Mouse (Mus musculus) cerebral cortex, adult 2 months (tissue): ENCODE measurements around the gene Gm20388.

Experiments used
- WGBS: fragments of 180-500 bp; shearing (Covaris S2); methylation state at CpG from one replicate; pipeline ENCODE4 v1.1.7; 2018; 5-methylcytosine and 5-hydroxymethylcytosine counted together

The Gm20388 gene

DNA sequence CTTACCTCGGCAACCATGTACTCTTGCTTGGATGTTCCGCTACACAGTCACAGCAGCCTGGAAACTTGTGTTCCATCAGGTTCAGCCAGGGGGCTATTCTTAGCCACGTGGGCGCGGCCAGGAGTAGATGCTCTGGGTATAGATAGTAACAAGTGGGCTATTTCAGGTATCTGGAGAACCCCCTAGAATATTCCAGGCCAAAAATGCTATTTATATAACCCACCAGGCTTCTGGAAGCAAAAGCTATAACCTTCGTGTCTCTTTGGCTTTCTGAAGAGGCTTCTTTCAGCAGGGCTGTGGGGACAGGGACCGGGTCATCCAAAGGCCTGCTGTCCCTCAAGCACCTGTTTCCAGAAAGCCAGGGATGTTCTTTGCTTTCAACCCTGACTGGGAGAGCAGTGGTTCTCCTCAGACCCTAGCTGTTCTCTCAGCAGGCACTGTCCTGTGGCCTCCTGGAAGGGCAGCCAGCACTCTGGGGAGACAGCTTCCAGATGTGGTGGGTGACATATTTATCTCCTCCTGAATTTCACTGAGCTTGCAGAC is 2540.6 kb downstream of the Gm20388 start:
- WGBS, result 46% methylated on average over 7 of the region's 7 CpGs

DNA sequence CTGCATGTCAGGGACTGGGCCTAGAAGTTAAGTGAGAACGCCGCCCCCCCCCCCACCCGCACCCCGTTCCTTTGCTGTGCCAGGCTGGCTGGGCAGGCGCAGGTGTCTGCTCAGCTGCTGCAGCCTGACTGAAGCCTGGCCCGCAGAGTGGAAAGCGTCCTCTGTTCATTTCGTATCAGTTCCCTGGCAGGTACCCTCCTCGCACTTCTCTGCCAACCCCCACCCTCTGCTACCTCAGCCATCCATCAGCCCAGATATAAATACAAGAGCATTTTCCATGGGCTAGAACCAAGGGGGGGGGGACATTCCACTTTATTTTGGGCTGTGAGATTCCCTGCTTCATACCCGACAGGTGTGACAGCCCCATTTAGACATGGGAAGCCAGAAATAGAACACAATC is 2541.5 kb downstream of the Gm20388 start:
- WGBS, result 83% methylated on average over 10 of the region's 10 CpGs

DNA sequence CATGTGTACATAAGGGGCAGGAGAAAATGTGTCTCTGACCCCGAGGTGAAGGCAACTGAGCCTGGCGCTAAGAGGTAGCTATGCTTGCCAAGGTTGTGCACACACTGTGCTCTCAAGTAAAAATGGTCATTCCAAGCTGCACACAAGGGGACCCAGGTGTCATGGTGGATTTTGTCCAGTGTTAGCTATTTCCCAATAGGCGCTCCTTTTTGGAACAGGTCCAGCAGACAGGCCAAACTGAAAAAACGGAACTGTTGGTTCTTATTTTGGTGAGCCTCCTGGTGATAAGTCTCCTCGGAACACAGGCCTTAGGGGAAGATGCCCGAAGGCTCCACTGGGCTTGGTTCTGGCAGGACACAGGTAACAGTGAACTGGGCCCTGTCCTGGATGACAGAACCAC is 2543.8 kb downstream of the Gm20388 start:
- WGBS, result 86% methylated on average over 6 of the region's 6 CpGs

DNA sequence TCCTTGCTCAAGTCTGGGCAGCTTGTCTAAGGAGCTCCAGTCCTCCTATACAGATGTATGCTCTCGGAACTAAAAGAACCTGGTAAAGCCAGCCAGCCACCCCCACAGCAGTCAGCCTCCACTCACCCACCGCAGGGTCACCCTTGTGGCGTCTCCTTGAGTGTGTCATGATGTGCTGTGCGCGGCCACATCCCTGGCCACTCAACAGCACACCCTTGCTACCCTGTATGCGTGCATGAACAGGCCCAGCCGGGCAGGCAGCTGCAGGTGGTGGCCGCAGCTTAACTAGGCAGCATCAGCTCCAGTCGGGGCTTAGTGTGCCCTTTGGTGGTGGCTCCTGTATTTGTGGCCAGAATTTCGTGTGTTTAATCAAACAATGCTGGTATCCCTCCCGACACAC is 2546.5 kb downstream of the Gm20388 start:
- WGBS, result 75% methylated on average over 11 of the region's 11 CpGs

DNA sequence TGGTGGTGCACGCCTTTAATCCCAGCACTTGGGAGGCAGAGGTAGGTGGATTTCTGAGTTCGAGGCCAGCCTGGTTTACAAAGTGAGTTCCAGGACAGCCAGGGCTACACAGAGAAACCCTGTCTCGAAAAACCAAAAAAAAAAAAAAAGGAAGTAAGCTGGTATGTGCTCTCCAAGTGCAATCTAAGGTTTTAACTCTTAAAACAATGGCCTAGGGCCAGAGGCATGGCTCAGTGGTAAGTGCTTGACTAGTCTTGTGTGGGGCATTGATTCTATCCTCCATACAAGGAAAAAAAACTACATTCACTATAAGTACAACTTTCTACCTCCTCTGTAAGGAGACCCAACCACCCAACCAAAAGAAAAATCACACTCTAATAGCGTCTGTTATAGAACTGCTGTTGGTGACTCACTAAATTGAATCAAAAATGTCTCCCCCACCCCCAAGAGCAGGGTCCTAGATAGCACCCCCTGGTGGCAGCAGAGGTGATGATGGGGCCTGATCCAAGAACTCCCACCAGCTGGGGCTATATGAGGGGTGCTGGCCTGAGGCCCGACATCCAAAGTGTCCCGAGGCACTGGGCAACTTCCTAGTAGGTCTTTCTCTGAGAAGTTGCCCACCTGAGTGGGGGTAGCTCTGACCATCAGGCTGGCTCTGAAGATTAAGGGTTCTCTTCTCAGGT is 2548.7 kb downstream of the Gm20388 start:
- 56% methylated on average over 6 of the region's 6 CpGs for WGBS

DNA sequence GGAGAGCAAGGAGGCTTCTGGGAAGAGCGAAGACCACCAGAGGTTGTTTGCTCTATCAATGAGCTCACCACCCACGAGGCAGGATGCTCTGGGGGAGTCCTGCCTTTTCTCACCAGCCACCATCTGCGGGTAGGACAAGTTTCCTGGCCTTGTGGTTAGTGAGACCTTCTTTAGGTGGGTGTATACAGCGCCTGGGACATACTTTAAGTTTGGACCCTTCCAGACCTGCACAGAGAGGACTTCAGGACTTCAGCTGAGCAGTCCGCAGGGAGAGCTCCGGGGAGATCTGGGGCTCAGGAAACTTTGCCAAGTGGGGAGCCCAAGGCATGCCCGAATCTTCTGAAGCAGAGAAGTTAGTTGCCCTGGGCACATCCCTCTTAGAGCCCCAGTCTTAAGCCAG is 2549.3 kb downstream of the Gm20388 start:
- WGBS, result 27% methylated on average over 7 of the region's 7 CpGs

DNA sequence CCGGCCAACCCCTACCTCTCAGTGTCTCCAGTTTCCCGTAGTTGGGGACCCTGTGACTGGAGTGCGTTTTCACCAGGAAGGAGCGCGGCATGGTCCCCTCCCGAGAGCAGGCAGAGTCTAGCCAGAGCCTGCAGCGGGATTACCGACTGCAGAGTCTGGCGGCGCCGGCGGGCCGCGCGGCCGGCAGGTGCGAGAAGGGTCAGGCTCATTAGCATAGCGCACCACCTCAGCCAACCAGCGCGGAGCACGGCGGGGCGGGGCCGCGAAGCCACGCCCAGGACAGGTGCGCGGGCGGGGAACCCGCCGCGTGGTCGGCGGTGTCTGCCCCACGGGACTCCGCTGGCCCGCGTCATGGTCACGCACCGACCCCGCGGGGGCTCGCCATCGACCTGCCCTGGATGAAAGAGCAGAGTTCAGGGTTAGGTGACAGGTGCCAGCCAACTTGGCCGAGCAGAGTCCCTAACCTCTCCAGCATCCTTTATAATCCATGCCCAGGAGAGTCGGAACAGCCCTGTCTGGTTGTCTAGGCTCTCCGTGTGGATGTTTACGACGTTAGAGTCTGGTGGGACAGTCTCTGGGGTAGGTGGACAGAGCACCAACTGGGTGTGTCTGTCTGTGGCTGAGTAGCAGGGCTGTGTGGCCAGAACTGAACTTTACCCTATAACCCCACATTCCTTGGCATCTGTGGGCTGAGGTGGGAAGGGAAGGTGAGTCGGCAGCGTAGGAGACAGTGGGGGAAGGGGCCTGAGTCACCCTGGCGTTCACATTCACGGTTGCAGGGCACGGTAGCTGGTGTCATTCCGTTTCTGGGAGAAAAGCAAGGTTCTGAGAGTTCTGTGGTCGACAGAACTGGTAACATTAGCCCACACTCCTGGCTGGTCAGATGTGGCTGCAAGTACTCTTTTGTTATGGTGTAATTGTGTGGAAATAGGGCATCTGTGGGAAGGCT is 2550.2 kb downstream of the Gm20388 start, which contains the start of gene Snai3:
Snai3 (minus strand) TSS at position 210 of the 949 bp plus-strand sequence.
- WGBS, result 3% methylated on average over 47 of the region's 56 CpGs

DNA sequence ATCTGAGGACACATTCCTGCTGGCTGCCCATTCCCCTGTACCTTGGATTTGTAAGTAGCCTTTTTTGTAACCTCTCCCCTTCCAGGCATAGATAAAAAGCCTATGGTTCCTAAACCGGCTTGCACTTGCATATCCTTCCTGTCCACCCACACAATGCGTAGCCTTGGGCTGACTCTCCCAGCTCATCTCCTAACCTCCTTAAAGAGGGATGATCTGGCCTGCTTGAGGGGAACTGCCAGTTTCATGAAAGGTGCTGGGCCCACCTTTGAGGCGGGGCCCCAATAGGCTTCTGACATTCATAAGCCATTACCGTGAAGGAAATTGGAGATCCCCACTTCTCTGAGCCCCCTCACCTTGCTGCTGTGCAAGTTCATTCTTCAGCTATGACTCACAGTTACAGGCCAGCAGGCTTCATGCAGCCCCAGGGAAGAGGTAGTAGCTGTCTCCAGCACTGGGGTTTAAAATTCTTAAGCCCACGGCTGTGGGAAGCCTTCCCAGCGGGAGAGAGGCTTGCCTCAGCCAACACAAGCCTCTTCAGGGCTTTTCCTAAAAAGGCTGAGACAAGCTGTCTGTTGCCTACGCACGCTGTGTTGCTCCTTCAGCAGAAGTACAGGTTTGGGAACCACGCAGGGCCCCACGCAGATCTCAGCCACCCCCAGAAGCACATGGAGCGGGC is 2551.0 kb downstream of the Gm20388 start:
- 35% methylated on average over 11 of the region's 11 CpGs for WGBS

DNA sequence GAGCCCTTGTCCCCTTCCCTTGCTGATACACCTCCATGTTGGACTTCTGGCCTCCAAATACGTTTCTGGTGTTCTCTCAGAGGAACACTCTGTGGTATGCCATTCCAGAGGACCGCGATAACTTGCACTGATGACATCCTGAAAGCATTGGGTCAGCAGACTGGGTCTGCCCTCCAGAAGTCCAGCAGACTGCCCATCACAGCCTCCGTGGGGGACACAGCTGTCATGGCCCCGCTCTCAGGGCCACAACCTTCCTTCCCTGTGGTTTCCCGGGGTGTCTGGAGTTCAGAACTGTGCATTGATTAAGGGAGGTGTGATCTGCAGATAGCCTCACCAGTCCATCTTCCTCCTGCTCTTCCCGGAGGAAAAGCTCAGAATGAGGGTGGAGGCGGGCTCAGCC is 2551.9 kb downstream of the Gm20388 start:
- 79% methylated on average over 8 of the region's 8 CpGs for WGBS

DNA sequence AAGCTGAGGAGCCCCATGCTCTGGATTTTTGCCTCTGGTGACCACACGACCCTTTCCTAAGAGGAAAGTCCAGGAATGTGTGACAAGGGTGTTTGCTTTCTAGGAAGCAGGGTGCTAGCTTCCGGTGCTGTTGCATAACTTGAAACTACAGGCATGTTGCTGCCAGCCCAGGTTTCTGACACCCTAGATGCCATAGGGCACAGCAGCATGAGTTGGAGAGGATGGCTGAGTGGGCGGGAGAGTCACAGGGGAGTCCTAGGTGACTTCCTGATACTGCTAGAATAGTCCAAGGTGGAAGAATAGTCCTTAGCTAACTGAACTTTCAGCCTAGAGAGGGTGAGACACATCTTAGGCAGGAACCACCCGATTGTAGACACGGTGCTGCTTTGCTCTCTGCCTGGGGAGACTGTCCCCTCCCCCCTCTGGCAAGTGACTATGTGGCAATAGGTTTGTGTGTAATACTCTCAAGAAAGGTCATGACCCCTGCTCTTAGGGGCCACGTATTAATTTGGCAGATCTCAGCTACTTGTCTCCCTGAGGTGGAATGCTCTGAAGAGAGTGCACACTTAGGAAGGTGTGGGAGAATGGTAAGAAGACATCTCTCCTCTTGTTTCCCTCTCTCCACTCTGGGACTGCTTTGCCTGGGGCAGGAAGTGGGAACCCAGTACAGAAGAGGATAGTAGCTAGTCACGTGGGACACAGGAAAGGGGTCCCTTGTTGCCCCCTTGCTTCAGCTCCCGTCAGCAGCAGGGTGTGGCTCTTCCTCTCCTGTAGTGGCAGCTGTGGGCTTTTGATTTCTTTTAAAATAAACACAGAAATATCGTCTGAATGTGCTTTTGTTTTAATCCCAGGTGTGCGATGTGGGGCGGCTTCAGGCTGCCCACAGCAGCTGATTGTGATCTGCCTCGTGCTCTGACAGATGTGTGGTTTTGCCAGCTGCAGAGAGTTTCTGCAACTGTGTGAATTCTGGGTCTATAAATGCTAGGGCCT is 2553.3 kb downstream of the Gm20388 start:
- WGBS, result 52% methylated on average over 12 of the region's 12 CpGs

DNA sequence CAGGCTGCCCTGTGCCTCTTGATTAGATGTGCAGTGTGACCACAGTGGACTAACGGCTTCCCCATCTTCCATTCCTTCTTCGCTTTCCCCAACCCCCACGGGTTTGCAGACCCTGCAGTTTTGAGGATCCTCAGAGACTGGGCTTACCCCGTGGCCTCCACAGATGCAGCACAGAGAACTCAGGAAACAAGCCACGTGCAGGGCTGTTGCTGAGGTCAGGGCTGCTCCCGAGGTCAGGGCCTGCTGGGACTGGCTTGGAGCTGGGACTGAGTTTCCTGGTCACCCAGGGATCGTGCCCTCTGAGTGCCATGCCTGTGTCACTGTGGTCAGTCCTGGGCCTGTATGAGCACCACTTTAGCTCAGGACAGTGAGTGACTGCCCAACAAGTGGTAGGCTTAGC is 2554.3 kb downstream of the Gm20388 start:
- 76% methylated on average over 7 of the region's 7 CpGs for WGBS

DNA sequence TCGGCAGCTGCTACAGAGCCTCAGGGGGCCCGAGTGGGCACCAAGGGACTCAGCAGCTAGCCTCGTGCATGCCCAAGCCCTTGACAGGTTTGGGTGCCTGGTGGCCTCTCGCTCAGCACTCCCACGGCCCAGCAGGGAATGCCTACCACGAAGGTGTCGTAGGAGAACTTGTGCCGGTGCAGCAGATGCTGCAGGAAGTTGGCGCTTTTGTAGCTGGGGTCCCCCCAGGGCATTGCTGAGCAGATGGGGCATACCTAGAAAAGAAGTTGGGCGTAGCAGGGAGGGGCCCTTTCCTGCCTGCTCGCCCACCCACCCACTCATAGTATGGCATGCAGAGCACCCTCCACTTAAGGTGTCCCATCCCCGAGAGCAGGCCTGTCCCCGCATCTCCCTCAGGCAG is 2557.2 kb downstream of the Gm20388 start:
- WGBS, result 69% methylated on average over 13 of the region's 13 CpGs

DNA sequence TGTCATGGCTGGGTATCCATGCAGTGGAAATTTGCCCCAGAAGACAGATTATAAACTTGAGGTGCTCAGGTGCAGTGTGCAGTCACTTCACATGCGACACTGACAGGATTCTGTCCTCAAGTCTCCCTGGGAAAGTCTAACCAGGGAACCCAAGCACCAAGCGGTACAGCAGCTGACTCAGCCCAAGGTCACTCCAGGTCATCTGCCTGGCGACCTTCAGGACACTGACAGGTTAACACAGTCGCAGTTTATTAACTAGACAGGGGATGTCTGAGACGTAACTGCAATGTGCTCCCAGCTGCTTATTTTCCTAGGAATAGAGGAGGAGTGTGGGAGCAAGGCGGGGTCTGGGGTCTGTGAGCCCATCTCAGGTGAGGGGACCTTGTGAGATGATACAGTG is 2558.8 kb downstream of the Gm20388 start:
- 82% methylated on average over 6 of the region's 6 CpGs for WGBS

DNA sequence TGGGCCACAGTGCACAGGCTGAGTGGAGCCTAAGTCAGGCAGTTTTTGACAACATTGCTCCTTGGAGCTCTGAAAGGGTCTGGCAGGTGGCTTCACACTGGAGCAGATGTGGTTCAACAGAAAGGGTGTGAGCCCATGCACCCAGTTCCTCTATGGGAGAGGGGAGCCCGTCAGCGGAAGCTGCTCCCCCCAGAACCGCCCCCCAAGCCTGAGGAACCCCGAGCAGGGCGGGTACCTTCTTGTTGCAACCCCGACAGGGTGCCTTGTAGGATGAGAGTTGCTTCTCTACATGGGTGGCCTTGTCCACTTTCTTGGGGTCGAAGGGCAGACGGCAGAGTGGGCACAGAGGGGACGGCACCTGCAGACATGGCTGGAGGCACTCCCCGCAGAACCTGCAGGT is 2559.3 kb downstream of the Gm20388 start:
- 90% methylated on average over 10 of the region's 10 CpGs for WGBS

DNA sequence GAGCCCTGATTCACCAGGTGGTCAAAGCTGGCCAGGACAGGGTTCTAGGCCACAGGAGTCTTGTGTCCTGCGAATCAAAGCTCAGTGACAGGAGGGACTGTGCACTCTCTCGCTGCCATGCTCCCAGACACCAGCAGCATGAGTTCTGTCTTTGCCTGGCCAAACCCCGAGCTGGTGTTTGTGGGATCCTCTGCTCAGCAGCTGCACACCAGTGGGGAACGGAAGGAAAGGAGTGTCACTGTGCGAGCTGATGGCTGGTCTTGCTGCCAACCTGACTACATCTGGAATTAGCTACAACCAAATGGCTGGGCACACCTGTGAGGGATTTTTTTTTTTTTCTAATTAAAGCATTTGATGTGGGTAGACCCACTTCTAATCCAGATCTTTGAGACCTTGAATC is 2560.1 kb downstream of the Gm20388 start:
- WGBS, result 82% methylated on average over 5 of the region's 5 CpGs

DNA sequence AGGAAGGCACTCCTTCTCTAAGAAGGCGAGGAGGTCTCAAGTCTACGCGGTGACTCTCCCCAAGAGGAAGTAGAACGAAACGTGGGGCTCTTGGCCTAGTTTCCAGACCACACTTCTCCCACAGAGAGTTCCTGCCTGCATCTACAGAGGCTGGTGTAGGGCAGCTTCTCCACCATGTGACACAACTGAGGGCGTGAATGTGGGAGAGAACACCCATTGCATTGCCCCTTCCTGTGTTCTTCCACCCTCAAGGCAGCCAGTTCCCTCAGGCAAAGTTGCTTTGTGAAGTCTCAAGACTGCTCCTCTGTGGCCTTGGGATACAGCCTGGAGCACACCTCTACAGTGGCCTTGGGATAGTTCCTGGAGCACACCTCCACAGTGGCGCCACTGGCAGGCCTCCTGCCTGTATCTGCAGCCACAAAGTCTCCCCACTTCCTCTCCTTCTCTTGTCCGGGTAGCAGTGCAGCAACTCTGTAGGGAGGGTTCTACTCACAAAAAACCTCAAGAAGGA is 2563.3 kb downstream of the Gm20388 start:
- 61% methylated on average over 8 of the region's 8 CpGs for WGBS

DNA sequence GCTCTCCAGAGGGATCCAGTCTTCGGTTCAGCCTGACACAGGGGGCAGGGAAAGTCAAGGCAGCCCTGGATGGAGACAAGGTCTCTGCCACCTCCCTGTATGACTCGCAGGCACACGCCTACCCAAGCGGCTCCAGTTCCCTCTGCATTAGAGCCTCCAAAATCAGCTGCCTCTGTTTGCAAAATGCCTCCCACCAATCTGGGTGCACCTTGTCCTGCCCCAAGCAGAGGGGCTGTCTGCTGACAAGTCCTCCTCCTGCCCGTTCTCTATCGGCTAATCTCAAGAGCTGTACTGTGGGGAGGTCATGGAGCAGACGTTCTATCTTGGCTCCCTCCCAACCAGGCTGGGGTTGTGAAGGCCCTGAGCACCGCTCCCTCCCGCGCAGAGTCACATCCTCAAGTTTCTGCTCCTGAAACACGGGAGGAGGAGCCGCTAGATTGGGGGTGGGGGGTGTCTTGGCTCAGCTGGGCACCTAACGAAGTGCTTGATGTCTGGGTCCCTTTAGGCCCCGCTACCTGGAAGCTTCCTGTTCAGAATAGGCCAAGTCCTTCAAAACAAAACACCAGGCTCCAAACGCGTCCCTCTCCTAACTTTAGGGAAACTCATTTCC is 2564.4 kb downstream of the Gm20388 start:
- WGBS, result 4% methylated on average over 16 of the region's 16 CpGs

DNA sequence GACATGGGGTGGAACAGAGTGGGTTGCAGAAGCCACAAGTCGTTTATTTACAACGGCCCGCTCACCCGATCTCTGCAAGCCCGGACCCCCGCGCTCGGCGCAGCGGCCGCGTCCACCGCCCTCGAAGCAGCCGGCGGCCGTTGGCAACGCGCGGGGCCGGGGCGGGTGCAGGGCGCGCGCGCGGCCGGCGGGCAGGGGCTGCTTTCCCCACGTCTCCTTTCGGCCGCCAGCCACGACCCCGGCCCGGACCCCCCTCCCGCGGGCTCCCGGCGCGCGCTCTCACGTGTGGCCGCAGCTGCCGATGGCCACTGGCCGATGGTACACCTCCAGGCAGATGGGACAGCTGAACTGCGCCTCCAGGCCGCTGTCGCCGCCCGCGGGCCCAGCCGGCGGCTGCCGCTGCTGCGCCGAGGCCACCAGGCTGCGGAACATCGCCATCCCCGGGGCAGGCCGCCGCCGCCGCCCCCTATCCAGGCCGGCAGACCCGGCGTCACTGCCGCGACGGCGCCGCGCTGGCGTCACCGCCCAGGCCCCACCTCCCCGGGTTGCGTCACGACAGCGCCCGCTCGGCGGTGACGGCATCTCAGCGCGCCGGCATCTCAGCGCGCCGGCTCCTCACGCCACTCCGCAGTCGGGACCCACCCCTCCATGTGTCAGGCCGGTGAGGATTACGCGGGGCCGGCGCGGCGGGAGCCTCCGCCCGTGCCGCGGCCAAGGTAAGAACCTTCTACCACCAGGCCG is 2565.1 kb downstream of the Gm20388 start, which contains the start of the genes Rnf166 and Ctu2:
Rnf166 (minus strand) TSS at position 485 of the 741 bp plus-strand sequence.
Ctu2 (plus strand) TSS at position 564 of the 741 bp plus-strand sequence.
- under 1% methylated on average over 103 of the region's 103 CpGs for WGBS

DNA sequence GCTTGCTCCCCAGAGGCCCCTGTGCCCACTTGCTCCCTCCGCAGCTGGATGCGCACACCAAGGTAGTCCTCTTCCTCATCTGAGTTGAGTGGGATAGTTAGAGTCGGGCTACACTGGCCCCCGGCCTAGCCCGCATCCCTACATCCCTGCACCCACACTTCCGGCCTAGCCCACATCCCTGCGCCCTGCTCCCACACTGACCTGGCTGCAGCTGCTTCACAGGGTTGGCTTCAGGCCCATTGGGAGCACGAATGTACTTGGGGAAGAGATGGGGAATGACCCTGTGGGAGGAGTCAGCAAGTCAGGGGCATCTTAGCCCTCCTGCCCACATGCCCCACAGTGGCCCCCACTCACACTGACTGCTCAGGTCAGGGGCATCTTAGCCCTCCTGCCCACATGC is 2571.8 kb downstream of the Gm20388 start:
- 93% methylated on average over 8 of the region's 8 CpGs for WGBS
